Mouse (Mus musculus) frontal cortex, adult (tissue): ENCODE measurements around the gene Relt.

Source experiments
- ATAC-seq: cut with Nextera tagmentation; 2 replicates; pipeline ENCODE4 v1.9.2; 2017; ENCODE audit warnings: mild to moderate bottlenecking, moderate library complexity, mixed read lengths; ENCODE audit not compliant: low TSS enrichment

Gene Relt

DNA sequence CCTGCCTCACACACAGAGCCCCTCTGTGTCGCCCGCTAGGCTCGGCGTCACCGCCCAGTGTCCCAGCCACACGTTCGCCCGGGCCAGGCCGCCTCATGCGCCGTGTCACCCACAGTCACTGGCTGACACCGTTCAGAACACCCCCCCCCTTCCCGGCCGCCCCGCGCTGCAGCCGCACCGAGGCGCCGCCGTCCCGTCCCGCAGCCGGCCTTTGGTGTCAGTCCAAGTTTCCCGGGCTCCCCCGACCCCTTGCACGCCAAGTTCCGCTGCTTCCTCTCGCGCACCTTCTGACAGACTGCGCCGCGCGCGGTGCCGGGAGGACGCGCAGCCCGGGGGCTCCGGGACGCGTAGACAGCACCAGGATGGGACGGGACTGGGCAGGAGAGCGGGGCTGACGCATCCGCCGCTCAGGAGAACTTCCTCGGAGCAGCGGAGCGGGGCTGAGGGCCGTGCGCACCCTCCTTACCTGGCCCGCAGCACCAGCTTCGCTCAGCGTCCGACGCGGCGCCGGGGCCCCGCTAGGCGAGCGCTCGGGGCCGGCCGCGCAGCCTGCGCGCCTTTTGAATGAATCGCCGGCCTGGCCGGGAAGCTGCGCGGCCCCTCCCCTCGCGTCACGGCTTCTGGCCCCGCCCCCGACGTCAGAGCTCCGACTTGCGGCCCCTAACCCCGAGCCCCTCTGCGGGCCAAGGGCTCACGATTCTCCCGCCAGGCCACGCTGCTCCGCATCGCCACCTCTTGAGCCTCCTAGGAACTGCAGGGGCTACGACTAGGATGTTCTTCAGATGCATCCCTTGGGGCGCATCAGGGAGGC is at the start of gene Relt:
TSS of gene Relt (minus strand) at position 619 of the 811 bp plus-strand sequence.
- peak; percentile 54 for ATAC-seq

DNA sequence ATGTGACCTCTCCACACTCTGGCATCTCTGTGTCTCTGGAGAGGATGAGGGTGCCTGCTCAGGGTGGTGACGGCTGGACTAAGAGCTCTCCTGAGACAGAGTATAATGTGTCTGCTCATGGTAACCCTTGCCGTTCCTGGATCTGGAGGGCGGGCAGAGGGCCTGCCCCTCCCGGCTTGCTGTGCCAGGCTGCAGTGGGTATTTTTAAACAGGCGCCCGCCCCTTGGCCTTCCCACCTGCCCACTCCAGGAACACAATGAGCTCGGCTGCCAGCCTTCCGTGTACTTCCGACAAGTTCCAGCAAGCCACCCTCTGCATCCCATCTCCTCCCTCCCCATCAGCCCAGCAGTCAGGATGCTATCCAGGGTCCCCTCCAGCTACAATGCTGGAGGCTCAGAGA is 48.5 kb upstream of the Relt start:
- no peak; the same call in 1 of the 2 replicates for ATAC-seq

DNA sequence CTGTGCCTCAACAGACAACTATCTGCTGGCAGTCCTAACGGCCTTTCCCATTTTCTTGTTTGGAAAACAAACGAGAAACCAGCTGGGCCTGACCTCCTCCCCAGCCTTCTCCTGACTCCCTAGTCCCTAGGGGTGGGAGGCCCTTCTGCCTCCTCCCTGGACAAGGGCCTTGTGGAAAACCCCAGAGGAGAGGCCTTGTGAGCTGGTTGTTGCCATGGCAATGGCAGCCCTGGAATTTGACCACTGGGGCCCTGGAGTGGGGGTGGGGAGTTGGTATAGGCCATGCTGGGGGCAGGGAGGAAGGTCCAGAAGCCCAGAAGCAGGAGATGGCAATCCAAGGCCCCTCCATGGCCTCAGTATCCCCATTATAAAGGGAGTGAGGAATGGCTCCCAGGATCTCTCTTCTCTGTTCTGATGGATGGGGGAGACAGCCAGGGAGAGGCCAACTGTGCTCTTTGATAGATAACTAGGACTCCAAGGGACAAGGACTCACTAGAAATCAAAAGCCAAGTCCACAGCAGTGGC is 48.1 kb upstream of the Relt start:
- ATAC-seq, result no peak

DNA sequence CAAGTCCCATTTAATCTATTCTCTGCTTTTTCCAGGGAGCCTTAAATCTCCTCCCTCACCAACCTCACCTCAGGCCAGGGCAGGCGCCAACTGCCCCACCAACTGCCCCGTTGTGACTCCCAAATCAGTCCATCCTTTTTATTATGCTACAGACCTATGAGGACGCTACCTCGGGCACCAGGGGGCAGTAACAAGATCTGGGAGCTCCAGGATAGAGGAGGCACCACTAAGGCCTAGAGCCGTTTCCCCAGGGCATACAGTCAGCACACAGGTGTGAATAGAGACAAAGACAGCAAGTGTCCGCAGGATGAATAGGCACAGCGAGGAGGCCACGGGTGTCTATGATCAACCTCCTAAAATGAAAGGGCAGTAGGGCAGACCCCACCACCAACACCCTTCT is 45.3 kb upstream of the Relt start:
- no peak for ATAC-seq

- no peak for ATAC-seq
These were observed 44.8 kb upstream of the Relt start for GRCm38 (mm10) chr7:100908061-100908460.

- ATAC-seq, result 0 out of 2 replicates have a peak, but pooled peaks have one; percentile 39
These were observed 44.0 kb upstream of the Relt start for GRCm38 (mm10) chr7:100907231-100907630.

DNA sequence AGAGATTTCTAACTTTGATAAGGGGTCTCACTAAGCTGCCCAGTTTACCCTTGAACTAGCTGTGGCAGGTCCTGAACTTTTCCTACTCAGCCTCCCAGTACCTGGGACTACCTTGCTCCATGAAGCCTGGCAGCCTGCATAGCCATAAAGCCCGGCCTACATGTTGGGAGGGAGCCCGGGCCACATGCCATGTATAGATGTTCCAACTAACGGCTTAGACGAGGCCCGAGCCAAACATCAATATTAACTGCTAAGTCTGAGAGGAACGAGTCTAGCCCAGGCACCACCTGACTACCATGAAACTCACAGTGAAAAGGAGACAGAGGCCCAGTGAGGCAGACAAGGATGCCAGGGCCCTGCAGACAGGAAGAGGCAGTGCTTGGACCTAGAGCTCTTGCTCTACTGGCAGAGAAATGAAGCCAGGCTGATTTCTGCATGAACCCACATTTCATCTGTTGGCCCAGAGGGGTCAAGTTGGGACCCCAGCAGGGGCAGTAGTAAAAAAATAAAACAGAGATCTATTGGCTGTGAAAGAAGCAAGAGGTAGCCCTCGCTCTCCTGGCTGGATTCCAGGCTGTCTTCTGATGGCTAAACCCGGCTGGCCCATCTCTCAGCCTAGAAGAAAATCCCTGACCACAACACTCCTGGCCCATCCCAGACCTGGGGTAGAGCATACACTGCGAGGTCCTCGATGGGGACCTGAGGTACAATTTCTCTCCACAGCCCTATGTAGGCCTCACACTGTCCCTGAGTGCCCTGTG is 43.0 kb upstream of the Relt start:
- no peak for ATAC-seq

DNA sequence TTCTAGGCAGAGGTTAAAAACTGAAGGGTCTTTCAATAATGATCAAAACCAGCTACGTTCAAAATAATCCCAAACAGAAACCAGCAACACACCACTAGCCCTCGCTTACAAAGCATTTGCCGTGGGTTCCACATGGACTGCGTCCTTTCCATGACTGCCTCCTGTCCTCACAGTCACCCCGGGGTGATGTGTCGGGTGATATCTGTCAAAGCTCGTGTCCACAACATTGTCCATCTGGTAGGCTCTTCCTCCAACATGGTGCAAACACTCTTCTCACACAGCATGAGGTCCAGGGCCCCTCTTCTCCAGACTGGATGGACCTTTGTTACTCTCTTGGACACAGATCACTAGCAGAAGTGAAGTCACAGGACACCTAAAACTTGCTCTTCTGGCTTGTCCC is 41.8 kb upstream of the Relt start:
- ATAC-seq, result no peak

- ATAC-seq, result no peak
These were observed 41.4 kb upstream of the Relt start for GRCm38 (mm10) chr7:100904612-100905011.

DNA sequence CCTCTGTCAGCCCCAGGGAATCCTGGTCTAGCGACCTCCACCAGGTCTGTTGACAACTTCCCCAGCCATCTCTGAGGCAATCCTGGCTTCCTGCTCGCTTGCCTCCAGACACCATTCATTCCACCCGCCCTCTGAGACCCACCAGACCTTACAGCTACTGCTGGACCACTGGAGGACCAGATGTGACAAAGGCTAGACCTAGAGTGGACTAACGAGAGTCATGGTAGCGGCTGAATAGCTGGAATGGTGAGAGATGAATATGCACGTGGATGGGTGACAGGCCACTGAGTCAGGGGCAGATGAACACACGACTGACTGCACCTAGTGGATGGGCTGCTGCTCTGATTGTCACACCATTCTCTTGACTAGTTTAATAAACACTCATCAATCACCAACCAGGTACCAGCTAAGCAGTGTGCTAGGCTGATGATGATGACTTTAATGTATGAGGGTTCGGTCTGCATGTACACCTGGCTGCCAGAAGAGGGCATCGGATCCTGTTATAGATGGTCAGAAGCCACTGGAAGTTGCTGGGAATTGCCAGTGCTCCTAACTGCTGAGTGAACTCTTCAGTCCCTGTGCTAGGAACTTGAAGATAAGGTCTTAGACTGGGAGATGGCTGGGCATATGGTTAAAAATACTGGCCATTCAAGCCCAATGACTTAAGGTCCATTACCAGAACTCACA is 39.3 kb upstream of the Relt start:
- peak; percentile 64; the same call in 1 of the 2 replicates for ATAC-seq

DNA sequence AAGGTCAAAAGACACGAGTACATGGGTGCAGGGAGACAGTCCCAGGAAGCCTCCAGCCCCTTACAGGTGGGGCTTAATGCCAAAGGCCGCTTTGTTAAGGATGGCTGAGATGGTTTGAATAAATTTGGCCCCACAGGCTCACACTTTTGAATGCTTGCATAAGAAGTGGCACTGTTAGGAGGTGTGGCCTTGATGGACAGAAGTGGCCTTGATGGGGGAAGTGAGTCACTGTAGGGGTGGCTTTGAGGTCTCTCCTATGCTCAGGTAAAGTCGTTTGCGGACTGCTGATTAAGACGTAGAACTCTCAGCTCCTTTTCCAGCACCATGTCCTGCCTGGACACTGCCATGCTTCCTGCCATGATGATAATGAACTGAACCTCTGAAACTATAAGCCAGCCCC is 34.6 kb upstream of the Relt start:
- ATAC-seq, result no peak

DNA sequence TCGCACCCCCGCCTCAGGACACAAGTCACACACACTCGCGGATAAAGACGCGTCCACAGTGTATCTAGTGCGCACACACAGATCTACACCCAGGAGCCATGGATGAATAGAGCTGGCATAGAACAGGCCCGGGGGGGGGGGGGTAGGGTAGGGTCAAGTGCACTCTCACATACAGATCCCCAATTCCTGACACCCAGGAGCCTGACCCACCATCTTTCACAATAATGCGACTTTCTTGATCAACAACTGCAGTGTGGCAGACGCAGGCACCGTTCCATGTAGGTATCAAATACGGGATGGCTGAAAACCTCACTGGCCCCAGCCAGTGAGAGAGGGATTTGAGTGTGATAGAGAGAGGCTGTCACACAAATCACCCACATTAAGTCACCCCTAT is 31.6 kb upstream of the Relt start:
- peak; percentile 2; the same call in 1 of the 2 replicates for ATAC-seq

- ATAC-seq, result peak; percentile 69
These were observed 31.0 kb upstream of the Relt start for GRCm38 (mm10) chr7:100894057-100894832.

DNA sequence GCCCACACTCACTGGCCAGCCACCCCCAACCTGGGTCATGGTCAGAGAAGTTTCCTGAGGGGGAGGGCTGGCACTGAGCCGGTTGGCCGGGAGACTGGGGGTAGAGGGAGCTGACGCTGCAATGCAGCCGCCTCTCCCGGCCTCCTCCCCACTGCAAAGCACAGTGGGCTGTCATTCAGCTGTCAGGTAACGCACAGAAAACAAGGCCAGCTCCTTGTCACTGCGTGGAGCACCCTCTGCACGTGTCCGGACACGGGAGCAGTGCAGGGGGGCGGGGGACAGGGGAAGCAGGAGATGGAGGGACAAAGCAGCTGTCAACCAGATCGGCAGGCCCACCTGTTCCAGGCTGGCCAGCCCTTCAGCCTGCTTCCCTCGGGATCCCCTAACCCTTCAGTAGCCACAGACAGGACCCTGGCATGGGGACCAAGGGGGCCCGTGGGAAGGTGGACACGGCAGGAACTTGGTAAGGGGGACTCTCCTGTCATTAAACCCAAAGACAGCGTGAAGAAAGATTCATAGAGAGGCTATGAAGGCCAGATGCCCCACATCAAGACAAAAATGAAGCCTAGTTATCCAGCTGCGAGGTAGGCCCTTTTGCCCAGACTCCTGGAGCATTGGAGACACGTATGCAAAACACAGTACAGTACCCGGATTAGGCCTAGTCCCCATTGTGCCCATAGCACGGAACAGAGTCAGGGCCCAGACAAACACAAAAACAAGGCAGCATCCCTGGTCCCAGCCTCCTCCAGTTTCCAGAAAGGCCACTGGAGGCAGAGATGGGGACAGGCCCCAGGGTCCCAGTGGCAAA is 30.2 kb upstream of the Relt start:
- ATAC-seq, result peak; percentile 20

GRCm38 (mm10) chr7:100886535-100886934 is 23.3 kb upstream of the Relt start:
- no peak for ATAC-seq

DNA sequence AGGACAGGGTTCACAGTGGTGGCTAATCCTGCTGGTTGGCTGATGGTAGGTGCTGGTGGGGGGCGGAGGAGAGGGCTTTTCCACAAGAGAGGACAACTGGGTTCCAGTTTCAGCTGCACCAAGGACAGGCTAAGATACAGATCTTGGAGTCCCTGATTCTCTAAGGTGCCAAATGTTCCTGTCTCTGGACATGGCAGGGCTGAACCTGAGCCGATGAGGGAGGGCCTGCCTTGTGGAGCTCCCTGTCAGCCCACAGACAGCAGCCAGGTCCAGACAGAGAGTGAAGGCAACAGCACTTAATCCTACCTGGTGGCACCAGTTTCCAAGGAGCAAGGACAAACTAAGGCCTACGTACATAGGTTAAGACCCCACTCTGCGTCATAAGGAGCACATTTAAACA is 21.2 kb upstream of the Relt start:
- no peak for ATAC-seq

DNA sequence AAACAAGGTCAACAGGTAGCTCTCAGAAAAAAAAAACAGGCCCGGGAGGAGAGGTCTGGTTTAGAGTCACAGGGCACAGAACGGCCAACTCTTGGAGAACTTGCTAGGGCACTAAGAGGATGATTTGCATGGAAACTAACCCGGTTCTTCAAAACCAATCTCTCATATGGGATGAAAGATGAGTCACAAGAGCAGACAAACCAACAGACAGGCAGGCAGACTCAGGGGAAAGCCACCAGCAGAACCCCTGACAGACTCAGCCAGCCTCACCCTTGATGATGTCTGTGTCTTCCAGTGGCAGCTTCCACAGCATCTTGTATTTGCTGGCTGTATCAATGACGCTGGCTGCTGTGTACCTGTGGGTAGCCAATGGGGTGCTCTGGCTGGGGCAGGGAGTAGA is 18.7 kb upstream of the Relt start:
- no peak for ATAC-seq

- no peak for ATAC-seq
These were observed 18.3 kb upstream of the Relt start for GRCm38 (mm10) chr7:100881531-100881930.

- no peak for ATAC-seq
These were observed 16.3 kb upstream of the Relt start for GRCm38 (mm10) chr7:100879595-100879994.

DNA sequence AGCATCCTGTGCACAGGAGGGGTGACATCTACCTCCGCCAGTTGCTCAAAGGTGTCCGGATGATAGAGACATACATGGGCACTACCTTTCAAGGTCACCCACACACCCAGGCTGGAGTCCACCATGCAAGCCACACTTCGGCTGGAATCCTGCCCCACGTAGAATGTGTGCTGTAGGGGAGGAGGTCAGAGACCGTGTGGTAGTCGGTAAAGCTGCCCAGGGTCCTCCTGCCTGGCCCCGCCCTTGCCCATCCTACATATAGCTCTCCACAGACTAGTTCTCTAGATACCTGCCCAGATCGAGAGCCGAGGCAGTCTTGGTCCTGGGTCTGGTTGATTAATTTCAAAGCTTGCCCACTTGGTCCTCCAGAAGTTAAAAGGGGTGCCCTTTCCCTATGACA is 13.5 kb upstream of the Relt start:
- no peak for ATAC-seq

GRCm38 (mm10) chr7:100876293-100876692 is 13.0 kb upstream of the Relt start:
- ATAC-seq, result no peak
